Mouse (Mus musculus): ENCODE results near the gene Bdh1. TPM values are rescaled to one million over a fixed set of nuclear protein-coding genes. Genes with fewer than 3 reads are reported as not detected.
"Not testable (repeated sequence)": the region's sequence is repeated elsewhere in the genome, so short reads cannot be mapped to it uniquely, and the experiment has no call there.

Gene Bdh1
- polyA plus RNA-seq, 1 experiment from 2014 or later, result 1.9 TPM

DNA sequence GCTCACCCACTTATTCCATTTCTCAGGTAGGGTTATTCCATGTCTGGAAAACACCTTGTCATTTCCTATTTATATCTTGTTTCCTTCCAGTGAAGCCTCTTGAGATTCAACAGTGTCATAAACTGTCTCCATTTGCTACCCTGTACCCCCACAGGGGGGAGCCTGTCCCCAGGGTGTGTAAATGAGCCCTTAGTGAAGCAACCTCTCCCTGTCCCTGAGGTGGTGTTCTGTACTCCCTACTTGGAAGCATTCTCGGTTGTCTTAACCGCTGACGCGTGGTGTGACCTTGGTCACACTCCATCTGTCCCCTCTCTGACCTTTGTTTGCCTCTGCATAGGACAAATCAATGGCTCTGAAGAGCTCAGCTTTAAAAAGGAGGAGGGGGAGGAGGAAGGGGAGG, 43.5 kb downstream of the Bdh1 start:
- Histone ChIP-seq H3K4me1 (ENCODE audit: insufficient read depth, low read depth, low read length) (0 out of 2 replicates have a peak, but pooled peaks cover 4% of the 10 kb centered on the region), H3K27me3 (replicated peaks; ENCODE audit: insufficient read depth, low read length) (no peaks in the 10 kb centered on the region), H3K36me3 (ENCODE audit: insufficient read depth, low read length) (no peaks in the 10 kb centered on the region), H3K9me3 (ENCODE audit: low read length) (no peaks in the 10 kb centered on the region), H3K4me3 (ENCODE audit: low read depth, low read length) (no peak overlapping the region), H3K27ac (ENCODE audit: low read length) (no peak overlapping the region), H3K4me2 (replicated peaks; ENCODE audit: low read depth, low read length) (no peak overlapping the region), H3K9ac (replicated peaks; ENCODE audit: low read depth) (no peak overlapping the region)
- WGBS, result 43% methylated on average over 4 of the region's 4 CpGs
- DNase-seq (ENCODE audit: low spot score) (peak; percentile 68), ATAC-seq (0 out of 2 replicates have a peak, but pooled peaks have one; percentile 37)
- TF ChIP-seq EP300 (IDR thresholded peaks at IDR 0.05) (no peak), CTCF (IDR thresholded peaks at IDR 0.05) (peak; percentile 69)

DNA sequence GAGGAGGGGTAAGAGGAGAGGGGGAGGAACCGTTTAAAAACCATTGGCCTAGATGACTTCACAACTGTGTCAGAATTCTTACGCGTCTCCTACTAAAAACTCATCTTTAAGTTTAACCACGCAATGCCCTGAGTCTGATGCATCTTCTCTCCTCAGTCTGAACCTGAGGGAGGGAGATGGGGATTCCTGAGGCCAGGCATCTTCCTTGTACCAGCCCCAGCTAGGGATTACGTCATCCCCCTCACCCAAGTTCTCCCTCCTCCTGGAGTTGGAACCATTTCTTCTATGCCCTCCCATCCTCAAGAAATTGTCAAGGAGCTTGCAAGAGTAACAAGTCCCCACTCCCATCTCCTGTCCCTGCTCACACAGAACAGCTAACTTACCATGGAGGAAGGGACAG, 44.0 kb downstream of the Bdh1 start:
- WGBS, result 69% methylated on average over 5 of the region's 5 CpGs
- TF ChIP-seq CTCF (IDR thresholded peaks at IDR 0.05) (no peak), EP300 (IDR thresholded peaks at IDR 0.05) (no peak)

DNA sequence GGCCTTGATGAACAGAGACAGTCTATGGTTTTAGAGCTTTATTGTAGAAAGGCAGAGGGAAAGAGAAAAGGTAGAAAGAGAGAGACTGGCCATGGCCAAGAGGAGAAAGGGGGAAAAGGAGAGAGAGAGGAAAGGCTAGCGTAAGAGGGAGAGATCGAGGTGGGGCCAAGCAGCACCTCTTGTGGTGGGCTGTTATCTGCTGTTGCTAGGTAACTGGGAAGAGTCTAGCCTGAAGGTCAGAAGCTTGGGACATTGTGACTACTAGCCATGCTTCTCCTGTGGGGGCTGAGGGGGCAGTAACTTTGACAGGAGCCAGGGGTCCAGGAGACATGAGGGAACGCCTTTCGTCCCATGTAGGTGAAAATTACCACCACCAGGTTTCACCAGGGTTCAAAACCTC, 48.7 kb downstream of the Bdh1 start:
- H3K4me1 ChIP-seq (ENCODE audit: insufficient read depth, low read depth, low read length); H3K27me3 ChIP-seq (replicated peaks; ENCODE audit: insufficient read depth, low read length); H3K4me2 ChIP-seq (replicated peaks; ENCODE audit: low read depth, low read length); H3K27ac ChIP-seq (ENCODE audit: low read length); H3K4me3 ChIP-seq (ENCODE audit: low read depth, low read length); ATAC-seq; DNase-seq (ENCODE audit: low spot score); H3K9ac ChIP-seq (replicated peaks; ENCODE audit: low read depth); H3K36me3 ChIP-seq (ENCODE audit: insufficient read depth, low read length); H3K9me3 ChIP-seq (ENCODE audit: low read length): not testable (repeated sequence)
- WGBS, result 75% methylated on average over 4 of the region's 4 CpGs

More for the DNA sequence above, 44.0 kb downstream of the Bdh1 start:
- DNase-seq (ENCODE audit: low spot score) (no peak), ATAC-seq (no peak)
- no peaks in the 10 kb centered on the region for H3K9me3 ChIP-seq (ENCODE audit: low read length)
- no peak overlapping the region for H3K9ac ChIP-seq (replicated peaks; ENCODE audit: low read depth)
- H3K4me2 ChIP-seq (replicated peaks; ENCODE audit: low read depth, low read length), result no peak overlapping the region
- no peaks in the 10 kb centered on the region for H3K36me3 ChIP-seq (ENCODE audit: insufficient read depth, low read length)
- 0 out of 2 replicates have a peak, but pooled peaks cover 4% of the 10 kb centered on the region for H3K4me1 ChIP-seq (ENCODE audit: insufficient read depth, low read depth, low read length)
- H3K27ac ChIP-seq (ENCODE audit: low read length), result no peak overlapping the region
- no peak overlapping the region for H3K4me3 ChIP-seq (ENCODE audit: low read depth, low read length)
- no peaks in the 10 kb centered on the region for H3K27me3 ChIP-seq (replicated peaks; ENCODE audit: insufficient read depth, low read length)

DNA sequence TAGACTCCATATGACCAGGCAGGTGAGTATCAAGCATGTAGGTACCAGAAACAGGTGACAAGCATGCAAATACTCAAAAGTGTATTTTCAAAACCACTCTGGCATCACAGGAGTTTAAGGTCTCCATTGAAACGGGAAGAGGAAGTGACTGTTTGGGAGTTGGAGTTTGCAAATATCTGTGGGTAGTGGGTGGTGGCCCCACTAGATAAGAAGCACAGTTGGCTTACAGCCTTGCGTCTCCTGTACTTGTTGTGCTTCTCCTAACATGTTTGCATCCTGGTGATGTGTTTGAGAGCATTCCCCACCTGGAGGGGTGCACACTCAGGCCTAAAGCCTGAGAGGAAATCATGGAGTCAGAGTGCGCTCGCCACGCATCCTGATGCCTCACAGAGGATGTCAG, 49.9 kb downstream of the Bdh1 start:
- 75% methylated on average over 5 of the region's 5 CpGs for WGBS
- Histone ChIP-seq H3K27me3 (replicated peaks; ENCODE audit: insufficient read depth, low read length) (no peaks in the 10 kb centered on the region), H3K9ac (replicated peaks; ENCODE audit: low read depth) (no peak overlapping the region), H3K4me2 (replicated peaks; ENCODE audit: low read depth, low read length) (no peak overlapping the region), H3K9me3 (ENCODE audit: low read length) (no peaks in the 10 kb centered on the region), H3K27ac (ENCODE audit: low read length) (no peak overlapping the region), H3K4me3 (ENCODE audit: low read depth, low read length) (no peak overlapping the region), H3K36me3 (ENCODE audit: insufficient read depth, low read length) (no peaks in the 10 kb centered on the region), H3K4me1 (ENCODE audit: insufficient read depth, low read depth, low read length) (no peaks in the 10 kb centered on the region)
- no peak for ATAC-seq
- no peak for DNase-seq (ENCODE audit: low spot score)
- TF ChIP-seq CTCF (IDR thresholded peaks at IDR 0.05) (no peak), EP300 (IDR thresholded peaks at IDR 0.05) (no peak)

DNA sequence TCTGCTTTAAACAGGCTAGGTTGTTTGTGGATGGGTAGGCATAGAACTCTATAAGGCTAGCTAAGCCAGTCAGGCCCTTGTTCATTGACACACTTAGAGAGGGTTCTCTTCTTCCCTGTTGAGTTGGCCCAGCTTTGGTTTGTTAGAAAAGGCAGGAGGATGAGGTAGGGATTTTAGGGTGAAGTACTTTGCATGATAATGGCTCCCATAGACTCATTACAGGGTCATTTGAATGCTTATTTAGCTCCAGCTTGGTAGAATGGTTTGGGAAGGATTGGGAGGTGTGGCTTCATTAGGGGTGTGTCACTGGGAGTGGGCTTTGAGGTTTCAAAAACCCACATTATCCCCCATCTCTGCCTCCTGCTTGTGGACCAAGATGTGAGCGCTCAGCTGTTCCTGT, 51.1 kb downstream of the Bdh1 start:
- no peak overlapping the region for H3K4me2 ChIP-seq (replicated peaks; ENCODE audit: low read depth, low read length)
- TF ChIP-seq CTCF (IDR thresholded peaks at IDR 0.05) (no peak), EP300 (IDR thresholded peaks at IDR 0.05) (no peak)
- H3K4me3 ChIP-seq (ENCODE audit: low read depth, low read length), result no peak overlapping the region
- no peak overlapping the region for H3K27ac ChIP-seq (ENCODE audit: low read length)
- no peaks in the 10 kb centered on the region for H3K27me3 ChIP-seq (replicated peaks; ENCODE audit: insufficient read depth, low read length)
- DNase-seq (ENCODE audit: low spot score) (no peak), ATAC-seq (no peak)
- H3K9me3 ChIP-seq (ENCODE audit: low read length), result no peaks in the 10 kb centered on the region
- no peak overlapping the region for H3K9ac ChIP-seq (replicated peaks; ENCODE audit: low read depth)
- no peaks in the 10 kb centered on the region for H3K4me1 ChIP-seq (ENCODE audit: insufficient read depth, low read depth, low read length)
- H3K36me3 ChIP-seq (ENCODE audit: insufficient read depth, low read length), result no peaks in the 10 kb centered on the region
- 100% methylated on average over 1 of the region's 1 CpGs for WGBS

DNA sequence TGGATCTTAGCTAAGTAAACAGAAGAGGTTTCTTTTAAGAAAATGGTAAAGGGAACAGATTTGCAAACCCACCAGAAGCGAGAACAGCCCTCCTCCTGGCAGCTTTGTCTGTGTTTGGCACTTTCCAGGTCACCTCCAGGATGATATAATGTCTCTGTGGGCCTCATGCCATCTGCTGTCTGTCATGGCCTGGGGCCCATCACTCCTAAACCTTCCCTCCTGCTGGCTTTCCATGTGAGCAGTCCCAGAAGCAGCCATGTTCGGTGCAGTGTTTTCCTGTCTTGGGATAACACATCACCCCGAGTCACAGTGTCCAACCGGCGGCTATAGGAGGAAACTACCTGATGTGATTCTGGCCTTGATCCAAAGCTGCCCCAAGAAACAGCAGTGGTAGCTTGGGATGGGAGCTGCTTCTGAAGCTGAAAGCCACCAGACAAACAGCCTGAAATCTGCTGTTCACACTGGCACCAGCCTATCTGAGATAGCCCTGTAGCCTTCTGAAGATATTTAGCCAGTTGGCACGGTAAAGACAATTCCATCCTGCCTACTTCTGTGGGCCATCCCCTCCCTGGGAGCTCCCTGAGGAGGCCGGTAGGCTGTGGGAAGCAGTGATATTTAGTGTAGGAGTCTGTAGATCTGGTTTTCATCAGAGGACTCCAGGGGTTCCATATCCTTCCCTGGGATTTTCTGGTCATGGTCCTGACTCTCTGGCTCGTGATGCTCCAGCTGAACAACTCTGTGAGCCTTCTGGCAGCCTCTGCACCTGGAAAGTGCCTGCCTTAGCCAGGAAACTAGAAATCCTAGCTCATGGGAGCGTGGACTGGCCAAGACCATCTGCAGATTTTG, 53.3 kb downstream of the Bdh1 start:
- Histone ChIP-seq H3K9me3 (ENCODE audit: low read length) (no peaks in the 10 kb centered on the region), H3K27ac (ENCODE audit: low read length) (no peak overlapping the region), H3K9ac (replicated peaks; ENCODE audit: low read depth) (no peak overlapping the region), H3K4me2 (replicated peaks; ENCODE audit: low read depth, low read length) (no peak overlapping the region), H3K4me1 (ENCODE audit: insufficient read depth, low read depth, low read length) (no peaks in the 10 kb centered on the region), H3K4me3 (ENCODE audit: low read depth, low read length) (no peak overlapping the region), H3K27me3 (replicated peaks; ENCODE audit: insufficient read depth, low read length) (no peaks in the 10 kb centered on the region), H3K36me3 (ENCODE audit: insufficient read depth, low read length) (no peaks in the 10 kb centered on the region)
- DNase-seq (ENCODE audit: low spot score) (no peak), ATAC-seq (no peak)
- 63% methylated on average over 9 of the region's 9 CpGs for WGBS
- TF ChIP-seq CTCF (IDR thresholded peaks at IDR 0.05), result no peak
- no peak for TF ChIP-seq EP300 (IDR thresholded peaks at IDR 0.05)

Data from lung, postnatal 0 days (tissue).